Mouse (Mus musculus) liver, postnatal 0 days (tissue): ENCODE results near the gene Rbm20.
A peak's percentile ranks its signal among the peaks of the same experiment; 100 is the strongest.

Experiments used
- CTCF ChIP-seq: sonication (generic); IDR thresholded peaks from 2 replicates; pipeline ENCODE4 v1.5.1; 2016; ENCODE audit warnings: antibody characterized with exemption, low read depth
- EP300 ChIP-seq: IDR thresholded peaks from 2 replicates; pipeline ENCODE4 v1.6.1; 2016; ENCODE audit warnings: antibody characterized with exemption, low read depth, mild to moderate bottlenecking

GRCm38 (mm10) chr19:53704895-53705823, 28.1 kb downstream of the Rbm20 start:
- TF ChIP-seq CTCF (peak; percentile 79), EP300 (no peak)
